Mouse (Mus musculus) common myeloid progenitor, adult 5-6 weeks (primary cell): ENCODE data around the gene Dnah17. TPM values are rescaled to one million over a fixed set of nuclear protein-coding genes. Genes with fewer than 3 reads are reported as not detected.

Experiments used
- ATAC-seq: replicated peaks from 2 replicates; pipeline ENCODE4 v1.8.0; 2016; ENCODE audit warnings: low read depth, mild to moderate bottlenecking, moderate TSS enrichment, inconsistent platforms; ENCODE audit not compliant: poor library complexity, severe bottlenecking
- total RNA-seq: library from RNA; stranded (forward); fragments of 200-1000, 187-1606 nt; gene quantifications from 2 replicates; pipeline ENCODE4 v1.2.3, GENCODE M21; 2017

Gene Dnah17
- total RNA-seq, result not detected in 2 replicates

DNA sequence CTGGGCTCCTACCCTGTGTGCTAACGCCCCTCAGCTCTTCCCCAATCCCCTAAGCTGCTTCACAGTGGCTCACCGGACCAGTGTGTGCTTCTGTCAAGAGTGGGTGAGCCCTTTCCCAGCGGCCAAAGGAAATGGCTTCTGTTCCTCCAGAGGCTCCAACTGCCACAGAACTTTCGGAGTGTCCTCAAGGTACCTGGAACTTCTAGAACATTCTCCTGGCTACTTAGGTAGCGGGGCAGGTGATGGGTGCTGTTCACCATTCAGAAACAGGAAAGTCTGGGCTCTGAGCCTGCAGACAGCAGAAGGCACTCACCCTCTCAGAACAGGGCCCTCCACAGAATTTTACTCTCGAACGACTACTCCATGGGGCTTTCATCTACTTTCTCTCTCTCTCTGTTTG is at the start of gene Dnah17:
Gene Dnah17 (minus strand): TSS at position 101 of the 400 bp plus-strand sequence.
- no peak for ATAC-seq

DNA sequence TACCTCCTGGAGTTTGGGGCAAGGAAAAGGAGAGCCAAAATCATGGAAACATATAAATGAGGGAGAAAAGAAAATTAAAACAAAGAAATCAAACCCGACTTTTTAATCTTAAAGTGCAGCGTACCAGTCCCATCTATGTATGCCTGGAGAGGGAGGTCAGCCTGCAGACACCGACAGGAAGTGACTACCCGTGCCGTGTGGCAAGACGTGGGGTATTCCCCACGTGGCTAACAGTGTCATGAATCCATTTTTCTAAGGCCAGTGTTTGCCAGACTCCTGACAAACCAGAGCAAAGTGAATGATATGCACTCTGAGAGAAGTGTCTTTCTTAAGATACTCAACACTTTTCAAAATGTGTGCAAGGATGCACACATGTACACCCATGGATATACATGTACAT is 49.8 kb upstream of the Dnah17 start:
- ATAC-seq, result no peak

DNA sequence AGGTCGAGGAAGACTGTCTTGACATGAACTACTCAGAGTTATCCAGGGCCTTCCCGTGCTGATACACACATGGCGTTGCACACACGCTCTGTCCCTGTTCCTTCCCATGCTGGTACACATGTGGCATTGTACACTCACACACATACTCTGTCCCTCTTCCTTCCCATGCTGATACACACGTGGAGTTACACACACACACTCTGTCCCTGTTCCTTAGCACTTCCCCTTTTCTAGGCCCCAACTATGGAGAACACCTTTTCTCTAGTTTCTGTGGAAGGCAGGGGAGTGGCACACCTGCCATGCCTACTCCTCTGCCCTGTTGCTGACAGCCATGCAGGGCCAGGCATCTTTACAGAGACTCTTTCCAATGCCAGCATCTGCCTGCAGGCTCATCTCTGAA is 47.8 kb upstream of the Dnah17 start:
- no peak for ATAC-seq

DNA sequence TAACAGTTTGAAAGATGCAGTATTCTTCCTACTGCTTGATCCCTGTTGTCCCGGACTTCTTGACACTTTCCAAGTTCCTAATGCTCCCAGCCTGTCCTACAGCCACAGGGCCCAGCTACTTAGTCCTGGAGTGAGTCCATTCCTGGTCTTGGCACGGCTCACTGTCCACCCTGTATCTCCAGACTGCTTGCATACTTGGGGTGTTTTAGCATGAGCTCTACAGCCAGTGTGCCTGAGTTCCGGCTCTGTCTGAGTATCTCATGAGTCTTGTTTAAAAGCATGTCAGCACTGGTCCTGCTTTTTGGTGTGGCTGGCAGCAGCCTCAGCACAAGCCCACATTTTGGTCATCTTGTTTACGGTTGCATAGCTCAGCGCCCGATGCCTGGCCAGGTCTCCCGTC is 44.3 kb upstream of the Dnah17 start:
- no peak for ATAC-seq

DNA sequence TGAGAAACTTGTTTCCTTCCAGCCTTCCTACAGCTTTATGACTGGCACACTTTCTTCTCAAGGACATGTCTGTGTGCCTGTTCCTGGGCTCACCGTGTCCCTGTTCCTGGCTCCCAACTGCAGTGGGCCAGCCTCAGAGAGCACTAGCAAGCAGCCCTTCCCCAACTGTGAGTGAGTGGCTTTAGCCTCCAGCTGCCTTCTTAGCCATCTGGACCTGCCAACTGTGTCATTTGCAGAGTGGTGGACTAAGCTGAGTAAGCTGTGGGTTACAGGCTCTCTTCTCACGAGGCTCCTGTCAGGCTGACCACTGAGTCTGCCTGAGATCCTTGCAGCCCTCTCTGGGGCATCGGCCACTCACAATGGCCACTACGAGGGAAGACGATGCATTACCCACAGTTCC is 42.3 kb upstream of the Dnah17 start:
- ATAC-seq, result no peak

DNA sequence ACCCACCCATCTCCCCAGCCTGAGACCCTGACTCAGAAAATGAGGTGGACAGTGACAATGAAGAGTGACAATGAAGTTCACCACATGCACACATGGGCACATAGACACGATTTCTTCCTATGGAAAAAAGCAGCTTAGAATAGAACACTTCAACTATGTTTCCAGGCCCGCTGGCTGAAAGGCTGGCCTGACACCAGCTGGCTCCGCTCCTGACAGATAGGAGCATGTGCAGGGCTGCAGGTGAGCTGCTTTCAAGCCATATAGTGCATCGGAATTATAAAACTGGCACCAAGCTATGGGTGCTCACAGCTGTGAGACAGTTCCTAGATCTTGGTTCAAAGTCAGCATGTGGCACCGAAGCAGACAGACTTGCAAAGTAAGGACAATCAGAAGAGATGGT is 39.9 kb upstream of the Dnah17 start:
- no peak for ATAC-seq

DNA sequence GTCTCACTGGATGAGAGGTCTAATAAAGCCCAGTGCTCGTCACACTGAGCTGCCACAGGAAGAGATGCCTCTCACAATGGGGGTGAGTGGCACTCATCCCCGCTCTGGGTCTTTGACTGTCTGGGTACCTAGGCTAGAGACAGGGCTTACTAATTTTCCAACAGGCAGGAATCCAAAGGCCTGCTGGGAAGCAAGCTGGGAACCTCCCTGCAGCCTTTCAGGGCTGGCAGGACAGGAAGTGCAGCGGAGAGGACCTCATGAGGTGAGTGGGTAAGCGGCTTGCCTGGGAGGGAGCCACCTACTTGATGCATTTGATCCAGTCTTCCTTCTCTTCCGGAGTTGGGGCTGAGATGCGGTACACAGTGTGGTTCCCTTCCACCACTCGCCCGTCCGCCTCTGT is 38.3 kb upstream of the Dnah17 start:
- ATAC-seq, result no peak

DNA sequence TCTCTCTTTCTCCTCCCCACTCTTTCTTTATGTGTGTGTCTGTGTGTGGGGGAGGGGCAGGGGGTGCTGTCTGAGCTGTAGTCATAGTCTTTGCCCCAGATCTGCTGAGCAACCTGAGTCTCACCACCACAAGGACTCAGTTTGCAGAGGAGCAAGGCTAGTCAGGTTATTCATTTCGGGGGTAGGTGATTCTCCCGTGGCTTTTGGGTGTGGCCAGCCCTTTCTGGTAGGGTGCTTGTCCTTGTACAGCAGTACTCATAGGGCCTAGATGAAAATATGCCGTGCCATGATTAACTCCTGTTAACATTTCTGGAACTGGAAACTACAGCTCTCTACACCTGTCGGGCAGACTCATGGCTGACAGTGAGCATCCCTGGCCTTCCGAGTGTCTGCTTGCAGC is 36.2 kb upstream of the Dnah17 start:
- ATAC-seq, result no peak

DNA sequence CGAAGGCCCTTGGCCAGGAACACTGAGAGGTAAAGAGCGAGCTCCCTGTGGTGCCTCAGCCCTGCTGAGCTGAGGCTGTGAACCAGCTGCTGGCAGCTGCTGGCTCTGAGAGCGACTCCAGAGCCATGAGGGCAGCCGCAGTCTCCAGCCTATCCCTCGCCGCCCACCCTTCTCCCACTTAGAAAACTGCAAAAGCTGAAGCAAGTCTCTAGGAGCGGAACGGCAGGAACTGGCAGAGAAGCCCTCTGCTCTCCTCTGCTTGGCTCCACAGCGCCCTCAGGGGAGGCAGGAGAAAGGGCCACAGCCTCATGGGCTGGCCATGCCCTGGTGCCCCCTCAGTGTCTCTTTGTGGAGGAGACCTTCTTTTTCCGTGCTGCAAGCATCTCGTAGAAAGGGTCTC is 35.2 kb upstream of the Dnah17 start:
- ATAC-seq, result no peak

DNA sequence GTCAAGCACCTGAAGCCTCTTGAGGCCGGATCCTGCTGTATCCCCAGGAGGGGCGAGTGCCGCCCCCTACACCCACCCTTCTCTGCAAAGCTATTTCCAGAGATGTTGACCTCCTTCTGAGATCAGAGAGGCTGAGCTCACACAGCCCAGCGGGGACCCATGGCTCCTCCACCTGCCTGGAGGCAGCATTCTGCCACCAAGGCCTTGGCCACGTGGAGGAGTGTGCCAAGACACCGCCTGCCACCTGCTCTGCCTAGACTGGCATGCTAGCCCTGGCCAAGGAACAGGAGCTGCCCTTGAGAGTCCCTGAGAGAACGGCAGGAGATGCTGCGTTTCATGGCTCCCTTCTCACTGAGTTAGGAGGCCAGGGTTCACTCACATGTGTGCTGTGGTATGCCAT is 34.1 kb upstream of the Dnah17 start:
- no peak for ATAC-seq

DNA sequence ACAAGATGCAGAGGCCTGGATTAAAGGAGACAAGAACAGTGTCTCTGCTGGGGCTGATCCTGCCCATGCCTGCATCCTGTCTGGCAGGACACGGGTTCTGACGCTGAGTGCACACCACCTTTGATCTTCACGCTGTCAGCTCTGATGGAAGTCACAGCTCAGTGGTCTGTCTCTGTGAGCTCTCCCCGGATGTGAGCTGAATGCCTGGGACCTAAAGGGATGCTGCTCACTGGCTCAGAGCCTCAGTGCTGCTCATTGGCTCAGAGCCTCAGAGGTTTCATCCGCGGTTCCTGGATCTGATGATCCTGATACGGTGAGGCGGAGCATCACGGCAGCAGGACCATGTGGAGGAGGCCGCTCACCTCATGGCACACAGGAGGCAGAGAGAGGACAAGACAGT is 31.8 kb upstream of the Dnah17 start:
- no peak for ATAC-seq

DNA sequence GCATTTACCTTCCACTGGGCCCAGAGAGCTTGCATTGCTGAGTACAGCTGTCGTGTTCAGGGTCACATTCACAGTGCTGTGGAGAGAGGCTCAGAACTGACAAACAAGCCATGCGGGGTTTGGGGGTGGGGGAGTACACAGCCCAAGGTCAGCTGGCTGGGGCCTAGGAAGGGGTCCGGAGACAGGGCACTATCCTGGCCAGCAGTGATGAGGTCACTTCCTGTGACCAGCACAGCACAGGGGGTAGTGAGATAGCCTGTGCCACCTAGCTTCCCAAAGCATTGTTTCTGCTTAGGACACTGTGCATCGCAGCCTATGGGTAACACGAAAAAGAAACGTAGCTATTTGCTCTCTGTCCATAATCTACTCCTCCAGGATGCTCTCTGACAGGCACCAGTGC is 30.8 kb upstream of the Dnah17 start:
- no peak for ATAC-seq

DNA sequence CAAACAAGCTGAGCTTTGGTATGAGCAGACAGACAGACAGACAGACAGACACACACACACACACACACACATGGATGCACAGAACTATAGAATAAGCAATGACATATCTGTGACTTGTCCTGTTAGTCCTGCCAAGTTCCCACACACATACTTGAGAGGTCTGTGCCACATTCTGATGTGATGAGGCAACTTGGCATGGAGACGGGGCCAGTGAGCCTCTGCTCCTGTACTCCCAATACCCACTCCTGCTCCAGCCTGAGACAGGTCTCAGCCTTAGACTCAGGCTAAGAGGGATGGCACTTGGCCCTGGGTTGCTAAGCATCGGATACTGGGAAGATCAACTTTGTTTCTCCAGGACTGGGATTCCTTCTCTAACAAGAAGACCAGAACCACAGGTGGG is 30.3 kb upstream of the Dnah17 start:
- no peak for ATAC-seq

DNA sequence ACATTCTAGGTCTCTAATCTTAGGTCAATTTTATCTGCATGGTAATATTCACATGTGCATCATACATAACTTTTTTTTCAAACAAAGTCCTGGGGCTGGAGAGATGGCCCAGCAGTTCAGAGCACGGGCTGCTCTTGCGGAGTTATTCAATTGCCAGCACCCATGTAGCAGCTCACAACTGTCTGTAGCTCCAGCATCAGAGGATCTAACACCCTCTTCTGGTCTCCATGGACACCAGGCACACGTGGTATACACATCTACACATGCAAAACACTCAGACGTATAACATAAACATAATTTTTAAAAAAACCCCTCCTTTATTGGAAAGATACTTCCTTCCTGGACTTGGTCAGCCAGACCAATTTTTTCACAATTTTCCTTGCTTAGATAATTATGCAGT is 28.3 kb upstream of the Dnah17 start:
- ATAC-seq, result no peak

DNA sequence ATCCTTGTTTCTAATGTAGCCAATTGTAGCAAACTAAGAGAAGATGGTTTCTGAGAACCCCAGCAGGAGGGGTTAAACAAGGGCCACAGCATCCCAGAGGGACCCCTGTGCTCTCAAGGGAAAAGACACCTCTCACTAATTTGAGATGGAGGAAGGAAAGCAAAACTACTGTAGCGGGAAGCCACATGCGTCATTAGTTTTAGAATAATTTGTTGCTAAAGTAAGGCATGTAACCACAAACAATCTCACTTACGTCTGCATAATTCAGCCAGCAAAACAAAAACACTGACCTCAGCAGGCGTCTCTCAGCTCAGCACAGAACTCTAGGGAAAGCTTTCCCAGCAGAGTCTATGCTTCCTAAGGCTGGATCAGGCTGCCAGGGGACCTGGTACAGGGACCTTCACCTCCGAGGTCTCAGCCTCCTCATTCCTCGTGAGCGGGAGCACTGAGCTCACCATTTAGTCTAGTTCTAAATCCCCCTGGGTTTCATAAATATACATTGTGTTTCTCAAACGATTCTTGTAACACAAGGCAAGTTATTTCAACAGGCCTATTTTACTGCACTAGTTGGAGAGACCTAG is 26.1 kb upstream of the Dnah17 start:
- ATAC-seq, result no peak

DNA sequence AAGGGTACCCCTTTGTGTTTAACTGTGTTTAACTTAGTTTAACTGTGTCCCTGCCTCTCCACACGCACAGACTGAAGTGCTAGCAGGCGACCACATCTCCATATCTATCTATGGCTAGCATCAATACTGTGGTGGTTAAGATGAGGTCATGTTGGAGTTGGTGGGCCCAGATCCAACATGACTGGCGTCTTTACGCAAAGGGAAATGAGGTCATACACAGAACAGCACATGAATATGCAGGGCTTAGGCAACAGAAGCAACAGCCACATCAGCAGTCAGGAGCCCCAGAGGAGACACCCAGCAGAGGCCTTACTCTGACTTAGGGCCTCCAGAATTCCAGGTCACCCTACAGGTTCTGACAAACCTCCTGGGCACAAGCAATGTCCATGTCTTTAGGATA is 22.5 kb upstream of the Dnah17 start:
- peak; percentile 67 for ATAC-seq

DNA sequence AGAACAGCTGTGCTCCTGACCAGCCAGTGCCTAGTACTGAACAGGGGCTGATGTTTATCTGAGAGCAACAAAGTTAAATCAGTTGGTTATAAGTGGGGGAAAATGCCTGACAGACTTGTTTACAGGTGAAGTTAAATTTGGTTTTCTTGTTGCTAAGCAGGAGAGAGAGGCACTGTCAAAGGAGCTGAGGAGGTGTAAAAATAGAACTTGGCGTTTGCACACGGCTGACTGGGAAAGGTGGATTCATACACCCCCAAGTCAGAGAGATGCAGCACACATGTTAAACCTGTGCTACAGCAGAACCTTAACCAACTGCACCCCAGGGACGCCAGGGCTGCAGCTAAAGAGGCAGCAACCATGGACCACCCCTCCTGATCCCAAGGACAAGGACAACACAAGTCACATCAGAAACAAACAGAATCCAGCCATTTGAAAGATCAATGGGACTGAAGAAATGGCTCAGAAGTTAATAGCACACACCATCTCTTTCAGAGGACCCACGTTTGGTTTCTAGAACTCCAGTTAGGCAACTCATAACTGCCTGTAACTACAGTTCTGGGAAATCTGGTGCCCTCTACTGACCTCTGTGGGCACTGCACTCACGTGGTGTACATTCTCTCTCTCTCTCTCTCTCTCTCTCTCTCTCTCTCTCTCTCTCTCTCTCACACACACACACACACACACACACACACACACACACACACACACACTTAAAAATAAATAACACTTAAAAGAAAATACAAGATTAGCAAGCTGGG is 21.2 kb upstream of the Dnah17 start:
- ATAC-seq, result no peak

DNA sequence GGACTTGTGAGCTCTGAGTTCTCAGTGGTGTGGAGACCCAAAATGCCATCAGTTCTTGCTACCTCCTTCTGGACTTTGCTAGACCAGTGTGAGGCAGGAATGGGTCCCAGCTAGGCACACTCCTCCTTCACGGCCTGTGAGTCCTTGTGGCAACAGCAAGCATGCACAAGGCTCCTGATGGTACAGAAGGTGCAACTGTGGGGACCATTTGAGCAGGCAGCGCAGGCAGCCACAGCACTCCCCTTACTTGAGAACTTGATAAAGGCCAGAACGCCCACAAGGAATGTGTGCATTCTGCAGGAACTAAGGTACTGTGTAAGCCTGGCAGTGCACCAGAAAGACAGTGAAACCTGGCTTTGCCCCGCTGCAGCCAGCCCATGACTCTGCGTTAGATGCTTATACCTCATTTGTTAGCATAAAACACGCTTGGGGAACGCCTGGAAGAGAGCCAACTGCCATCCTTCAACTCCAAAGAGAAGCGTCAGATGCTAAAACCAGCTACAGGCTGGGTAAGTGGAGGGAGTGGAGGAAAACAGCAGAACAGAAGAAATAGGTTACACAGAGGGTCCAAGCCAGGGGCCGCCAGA is 19.8 kb upstream of the Dnah17 start:
- no peak for ATAC-seq

DNA sequence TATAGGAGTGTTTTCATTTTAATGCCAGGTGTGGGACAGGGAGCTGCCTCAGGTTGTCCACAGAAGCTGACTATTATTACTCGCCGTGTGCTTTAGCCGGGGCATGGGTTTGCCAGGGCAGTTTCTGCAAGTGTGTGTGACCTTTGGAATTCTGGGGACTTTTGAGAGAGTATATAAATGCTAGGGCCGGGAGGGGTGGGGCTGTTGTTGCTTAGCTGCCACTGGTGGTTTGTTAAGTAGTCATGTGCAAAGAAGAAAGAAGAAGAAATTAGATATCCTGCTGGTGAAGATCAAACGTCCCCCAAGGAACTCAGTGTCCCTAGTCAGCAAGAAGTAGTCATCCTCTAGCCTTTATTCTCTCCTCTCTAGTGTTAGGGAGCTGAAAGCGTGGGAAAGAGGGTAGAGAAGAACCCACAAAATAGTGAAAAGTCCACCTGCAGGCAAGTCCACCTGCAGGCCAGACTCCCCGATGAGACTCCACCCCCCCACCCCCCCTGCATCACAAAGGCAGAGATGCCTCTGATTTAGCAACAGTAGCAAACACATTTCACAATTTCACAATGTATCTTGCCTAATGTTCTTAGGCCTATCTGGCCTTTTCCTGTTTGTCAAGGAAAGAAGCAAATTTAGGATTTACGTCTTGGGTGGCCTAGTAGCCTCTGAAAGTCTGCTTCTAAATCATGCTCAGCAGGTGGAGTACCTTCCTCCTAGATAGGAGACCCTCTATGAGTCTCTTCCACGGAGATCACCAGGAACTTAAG is 17.6 kb upstream of the Dnah17 start:
- ATAC-seq, result no peak

DNA sequence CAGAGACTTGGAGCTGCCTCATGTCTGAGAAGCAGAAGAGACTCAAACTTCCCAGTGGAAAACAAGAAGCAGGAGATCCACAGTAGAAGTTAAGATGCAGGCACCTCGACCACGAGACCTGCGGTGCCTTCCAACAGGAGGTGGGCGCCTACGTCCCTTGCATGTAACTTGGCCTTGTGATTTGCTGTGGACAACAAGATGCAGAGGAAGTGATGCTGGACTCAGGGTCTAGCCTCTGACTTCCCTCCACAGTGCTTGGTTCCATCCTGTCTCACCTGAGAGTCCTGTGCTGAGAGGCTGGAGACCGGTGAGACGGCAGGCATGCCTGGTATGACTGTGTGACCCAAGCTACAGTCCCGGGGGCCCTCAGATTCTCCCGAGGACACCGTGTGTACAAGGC is 16.0 kb upstream of the Dnah17 start:
- 0 out of 2 replicates have a peak, but pooled peaks have one; percentile 1 for ATAC-seq

DNA sequence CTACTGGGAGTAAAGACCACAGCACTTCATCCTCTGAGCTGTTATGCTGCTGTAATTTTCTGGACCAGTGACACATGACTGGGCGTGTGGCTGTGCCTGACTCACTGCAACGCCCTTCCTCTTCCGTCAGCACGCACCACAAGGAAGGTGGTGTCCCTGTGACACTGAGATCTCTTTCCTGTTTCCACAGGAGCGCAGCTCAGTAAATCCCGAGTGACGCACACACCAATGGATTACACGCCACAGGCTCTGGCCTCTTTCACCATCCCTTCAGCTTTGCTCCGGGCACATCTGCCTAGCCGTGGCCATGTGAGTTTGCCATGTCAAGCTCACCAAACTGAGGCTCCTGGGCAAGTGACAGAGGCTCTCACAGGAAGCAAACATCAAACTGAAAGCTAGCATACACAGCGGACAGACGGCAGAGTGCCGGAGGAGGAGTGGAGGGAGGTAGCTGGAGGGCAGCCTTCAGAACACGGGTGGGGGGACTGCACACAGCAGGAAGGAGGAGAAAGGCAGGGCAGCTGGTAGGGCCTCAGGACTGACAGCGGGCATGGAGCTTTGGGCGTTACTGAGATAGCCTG is 15.4 kb upstream of the Dnah17 start:
- peak; percentile 94 for ATAC-seq
